Mouse (Mus musculus): ENCODE measurements at regions not wholly inside any gene's neighbourhood (a gene's known extent, or its start where the extent isn't known, plus 50 kb on each side); places are given as distances from the start of the nearest gene placed in this dataset.

DNA sequence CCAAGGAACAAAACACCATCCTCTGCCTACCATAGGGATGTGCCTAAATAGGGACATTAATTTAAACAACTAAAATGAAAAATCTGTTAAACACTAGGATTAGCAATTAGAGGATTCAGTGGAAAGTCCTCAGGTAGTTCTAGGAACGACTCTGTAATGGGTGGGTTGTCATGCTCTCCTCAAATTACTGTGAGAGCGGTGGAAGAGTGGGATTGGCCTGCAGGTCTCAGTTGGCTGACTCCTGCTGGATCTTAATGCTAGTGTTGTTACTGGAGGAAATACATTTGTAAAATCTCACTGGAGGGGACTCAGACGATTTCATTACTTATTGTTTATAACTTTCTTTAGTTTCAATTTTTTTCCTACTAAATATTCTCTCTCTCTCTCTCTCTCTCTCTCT is 525.6 kb upstream of the 4930452B06Rik start:
- DNase-seq (ENCODE audit: low spot score): no peak

DNA sequence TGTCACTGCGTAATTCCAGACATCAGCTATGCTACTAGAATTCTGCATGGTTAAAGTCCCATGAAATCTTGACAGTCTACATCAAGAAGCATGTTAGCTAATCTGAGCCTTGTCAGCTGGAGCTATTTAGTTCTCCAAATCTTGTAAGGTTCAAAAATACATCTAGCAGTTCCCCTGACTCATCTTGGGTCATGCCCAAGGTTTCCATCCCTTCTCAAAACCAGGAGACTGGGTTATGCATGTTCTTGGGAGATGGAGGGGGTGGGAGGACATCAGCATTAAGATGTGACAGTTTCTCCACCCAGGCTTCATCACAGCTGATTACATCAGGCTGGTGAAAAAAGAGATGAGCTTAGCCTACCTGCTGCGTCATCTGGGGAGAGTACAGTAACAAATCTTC is 495.3 kb upstream of the 4930452B06Rik start:
- DNase-seq (ENCODE audit: low spot score): no peak

DNA sequence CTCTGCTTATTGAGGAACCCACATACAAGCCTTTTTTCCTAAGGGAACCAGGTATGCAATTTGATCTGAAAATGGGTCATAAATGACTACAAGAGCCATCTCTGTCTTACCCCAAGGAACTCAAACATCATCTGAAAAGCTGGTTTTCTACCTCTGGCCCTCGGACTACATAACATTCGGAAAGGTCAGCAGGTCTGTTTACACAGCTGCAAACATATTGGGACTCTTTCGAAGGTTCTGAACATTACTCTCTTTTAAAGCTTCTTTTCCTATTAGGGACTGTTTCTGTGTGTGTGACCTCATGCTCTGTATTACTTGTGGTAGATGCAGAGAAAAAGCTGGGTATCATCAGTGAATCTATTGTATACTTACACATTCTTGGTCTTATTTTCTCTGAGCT is 491.9 kb upstream of the 4930452B06Rik start:
- no peak for DNase-seq (ENCODE audit: low spot score)

DNA sequence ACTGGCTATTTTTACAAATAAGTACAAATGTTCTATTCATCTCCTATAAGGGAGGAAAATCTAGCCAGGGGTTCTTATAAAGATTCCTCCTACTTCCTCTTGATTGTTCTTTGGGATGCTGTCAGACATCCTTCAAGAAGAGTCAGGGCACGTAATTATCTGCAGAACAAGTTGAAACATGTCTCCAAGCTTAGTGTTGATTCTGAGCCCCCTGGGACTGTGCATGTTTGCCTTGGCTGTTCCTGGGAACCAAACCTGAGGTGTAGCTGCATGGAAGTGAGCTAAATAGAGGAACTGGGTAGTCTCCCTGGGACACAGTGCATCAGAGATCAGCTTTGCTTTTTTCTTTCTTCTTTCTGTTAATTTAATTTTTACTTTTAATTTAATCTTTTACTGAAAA is 484.8 kb upstream of the 4930452B06Rik start:
- DNase-seq (ENCODE audit: low spot score): no peak

DNA sequence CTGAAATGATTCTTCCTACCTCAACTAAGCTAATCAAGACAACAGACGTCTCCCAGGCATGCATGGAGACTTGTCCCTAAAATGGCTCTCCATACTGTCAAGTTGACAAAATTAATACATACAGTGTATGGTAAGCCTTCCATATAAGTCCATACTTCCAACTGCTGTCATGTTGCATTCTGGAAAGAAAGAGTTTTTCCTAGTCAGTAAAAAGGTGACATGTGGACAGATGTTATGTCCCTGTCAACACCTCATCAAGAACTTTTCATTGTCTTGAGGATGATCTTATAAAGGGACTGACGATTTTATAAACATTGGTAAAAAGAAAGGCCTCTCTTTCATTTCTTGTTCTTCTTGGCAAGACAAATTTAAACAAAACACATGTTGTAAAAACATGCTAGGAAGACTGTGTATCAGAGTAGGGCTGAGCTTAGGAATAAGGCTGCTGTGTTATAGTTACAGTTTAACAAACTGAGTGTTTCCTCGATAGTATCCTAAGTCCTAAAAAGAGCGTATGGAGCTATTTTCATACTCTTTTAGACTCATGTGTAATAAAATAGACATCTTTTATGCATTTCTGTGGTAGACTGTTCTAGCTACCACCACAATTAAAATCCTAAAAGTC is 480.7 kb upstream of the 4930452B06Rik start:
- no peak for DNase-seq (ENCODE audit: low spot score)

DNA sequence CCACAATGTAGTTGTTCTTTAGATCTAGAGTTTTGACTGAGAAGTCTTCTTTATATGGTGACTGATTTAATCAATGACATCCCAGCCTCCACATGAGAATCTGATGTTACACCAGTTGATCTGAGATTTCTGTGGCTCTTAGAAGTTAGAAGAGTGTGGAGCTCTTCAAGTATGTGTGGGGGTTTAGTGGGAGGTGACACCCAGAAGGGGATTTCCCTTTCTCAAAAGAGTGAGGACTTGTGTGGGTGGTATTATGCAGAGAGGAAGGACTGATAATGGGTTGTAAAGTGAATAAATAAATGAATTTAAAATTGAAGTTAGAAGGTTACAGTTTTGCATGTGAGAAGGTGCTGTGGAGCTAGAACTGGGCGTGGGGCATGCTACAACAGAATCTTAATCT is 439.7 kb upstream of the 4930452B06Rik start:
- DNase-seq (ENCODE audit: low spot score): no peak

DNA sequence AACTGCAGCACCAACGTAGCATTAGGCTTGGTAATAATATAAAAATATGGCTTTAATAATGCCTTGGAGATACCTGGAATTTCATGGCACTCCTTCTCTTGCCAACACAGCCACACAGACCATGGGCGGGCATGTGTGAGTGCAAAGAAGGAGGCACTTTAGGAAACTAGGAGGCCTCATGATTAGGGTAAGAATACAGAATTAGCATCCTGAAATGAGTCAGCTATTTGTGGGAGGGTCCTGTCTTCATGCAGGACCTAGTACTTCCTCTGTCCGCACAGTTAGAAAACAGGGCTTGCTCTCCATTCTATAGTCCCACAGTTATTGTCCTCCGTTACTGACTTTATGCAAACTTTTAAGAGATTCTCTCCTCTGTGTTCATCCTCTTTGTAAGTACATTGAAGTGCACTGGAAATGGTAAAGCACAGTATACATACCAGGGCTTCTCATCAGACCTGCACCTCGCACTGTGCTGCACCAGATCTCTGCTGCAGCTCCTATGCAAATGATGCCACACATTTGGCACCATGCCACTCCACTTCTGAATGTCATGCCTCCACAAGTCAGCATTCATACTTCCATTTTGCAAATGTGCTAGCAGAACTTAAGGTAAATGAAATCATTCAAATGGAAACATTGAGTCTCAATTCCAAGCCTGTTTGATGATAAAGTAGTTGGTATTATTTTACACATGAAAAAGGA is 423.7 kb upstream of the 4930452B06Rik start:
- no peak for DNase-seq (ENCODE audit: low spot score)

DNA sequence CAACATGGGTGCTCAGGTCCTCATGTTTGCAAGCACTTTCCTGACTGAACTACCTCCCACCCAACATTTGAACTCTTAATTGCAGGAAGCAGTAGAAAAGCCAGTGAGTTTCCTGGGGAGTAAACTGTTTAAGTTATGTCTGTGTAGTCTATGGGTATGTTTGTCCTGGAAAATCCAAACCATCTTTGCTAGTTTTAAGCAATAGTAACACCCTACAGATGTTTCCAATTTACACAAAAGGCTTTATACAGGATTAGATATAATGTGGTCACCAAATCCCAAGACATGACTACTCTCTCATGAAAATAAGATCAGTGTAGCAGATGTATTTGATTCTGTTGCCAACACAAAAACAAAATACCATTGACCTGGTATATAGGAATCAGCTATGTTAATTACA is 421.1 kb upstream of the 4930452B06Rik start:
- no peak for DNase-seq (ENCODE audit: low spot score)

DNA sequence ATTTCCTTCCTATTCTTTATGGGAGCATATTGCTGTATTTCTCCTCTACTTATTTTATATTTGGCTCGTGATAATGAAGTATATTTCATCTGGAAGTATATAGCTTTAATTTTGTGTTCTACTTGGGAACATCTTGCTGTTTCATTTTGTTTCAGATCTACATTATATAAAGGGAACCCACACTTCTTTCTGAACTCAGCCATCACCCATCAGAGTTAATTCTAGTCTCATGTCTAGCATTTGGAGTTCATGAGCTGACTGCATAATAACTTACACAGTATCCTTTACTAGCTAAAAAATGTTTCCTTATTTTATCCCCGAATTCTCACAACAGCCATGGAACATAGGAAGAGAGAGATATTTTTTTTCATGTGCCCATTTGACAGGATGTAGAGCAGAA is 413.6 kb upstream of the 4930452B06Rik start:
- DNase-seq (ENCODE audit: low spot score): no peak

DNA sequence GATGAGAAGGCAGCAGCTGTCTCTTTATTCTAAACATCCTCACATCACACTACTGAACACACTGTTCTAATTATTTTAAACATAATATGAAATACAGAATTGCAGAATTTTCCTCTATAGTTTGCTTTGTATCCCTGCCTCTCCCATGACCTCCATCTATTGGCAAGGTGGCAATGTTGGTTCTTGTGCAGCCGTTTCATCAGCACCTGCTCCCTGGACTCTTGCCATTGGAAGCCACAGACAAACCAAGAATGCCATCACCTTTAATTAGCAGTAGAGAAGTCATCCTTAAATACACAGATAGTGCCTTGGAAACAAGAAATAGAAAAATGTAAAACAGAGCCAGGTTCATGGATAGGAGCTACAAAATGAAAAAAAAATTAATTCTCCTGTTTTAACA is 413.0 kb upstream of the 4930452B06Rik start:
- no peak for DNase-seq (ENCODE audit: low spot score)

DNA sequence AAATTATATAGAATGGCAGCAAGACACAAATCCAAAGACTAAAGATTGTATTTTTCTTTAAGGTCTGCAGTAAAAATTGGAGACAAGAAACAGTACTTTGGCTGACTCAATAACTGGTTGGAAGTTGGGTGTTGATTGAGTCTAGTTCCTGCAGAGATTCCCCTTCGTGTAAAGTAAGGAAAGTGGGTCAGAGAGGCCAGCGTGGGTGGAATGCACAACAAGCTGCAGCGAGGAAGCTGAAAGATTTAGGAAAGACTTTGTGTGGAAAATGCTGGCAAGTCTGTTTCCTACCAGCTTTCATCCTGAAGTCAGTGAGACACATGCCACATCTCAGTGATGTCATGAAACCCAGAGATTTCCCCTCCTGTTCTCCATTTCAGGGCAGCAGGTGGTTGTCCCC is 405.1 kb upstream of the 4930452B06Rik start:
- no peak for DNase-seq (ENCODE audit: low spot score)

DNA sequence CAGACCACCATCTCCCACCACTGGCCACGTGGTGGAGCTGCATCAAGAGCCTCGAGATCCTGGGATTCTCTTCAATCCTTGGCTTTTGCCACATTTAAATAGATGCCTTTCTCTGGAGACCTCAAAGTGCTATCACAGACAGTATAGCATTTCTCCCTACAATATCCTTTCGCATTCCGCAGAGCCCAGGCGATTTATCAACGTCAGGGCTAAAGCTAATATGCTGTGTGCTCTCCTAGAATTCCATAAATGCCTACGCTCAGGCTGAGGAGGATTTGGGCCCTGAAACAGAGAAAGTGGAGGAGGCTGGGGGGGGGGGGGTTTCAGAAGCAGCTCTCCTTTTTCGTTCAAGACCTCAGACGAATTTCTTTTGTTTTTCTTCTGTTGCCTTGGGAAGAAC is 394.0 kb upstream of the 4930452B06Rik start:
- no peak for DNase-seq (ENCODE audit: low spot score)

DNA sequence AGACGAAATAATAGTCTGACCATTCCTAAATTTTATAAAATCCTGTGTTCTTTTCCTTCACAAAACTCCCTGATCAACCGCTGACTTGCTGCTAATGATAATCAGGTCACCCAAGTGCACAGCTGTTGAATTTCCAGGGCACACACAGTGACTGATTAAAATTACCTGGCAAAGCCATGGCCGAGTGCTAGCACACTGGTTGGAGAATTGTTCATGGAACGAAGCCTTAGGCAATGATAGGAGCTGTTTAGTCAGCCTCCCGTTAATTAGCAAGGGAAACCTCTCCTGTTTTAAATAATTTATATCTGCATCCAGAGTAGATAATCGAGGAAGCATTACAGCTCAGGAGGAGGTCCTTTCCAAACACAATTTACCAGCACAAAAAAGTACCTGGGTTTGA is 362.8 kb upstream of the 4930452B06Rik start:
- DNase-seq (ENCODE audit: low spot score): no peak

DNA sequence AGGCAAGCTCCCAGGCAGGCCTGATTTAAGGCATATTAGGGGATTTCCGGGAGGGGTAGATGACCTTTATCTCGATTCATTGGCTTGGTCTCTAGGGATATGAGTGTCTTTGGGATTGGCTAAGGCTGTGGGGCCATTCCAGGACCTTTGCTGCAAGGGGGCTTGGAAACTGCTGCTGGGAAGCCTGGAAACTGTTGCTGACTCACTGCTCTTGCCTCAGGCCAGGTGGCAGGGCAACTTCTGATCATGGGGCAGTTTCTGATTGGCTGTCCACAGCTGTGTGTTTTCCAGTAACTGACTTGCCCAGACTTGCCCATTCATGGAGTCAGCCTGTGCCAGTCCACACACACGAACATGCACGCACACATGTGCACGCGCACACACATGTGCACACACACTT is 349.8 kb upstream of the 4930452B06Rik start:
- no peak for DNase-seq (ENCODE audit: low spot score)

DNA sequence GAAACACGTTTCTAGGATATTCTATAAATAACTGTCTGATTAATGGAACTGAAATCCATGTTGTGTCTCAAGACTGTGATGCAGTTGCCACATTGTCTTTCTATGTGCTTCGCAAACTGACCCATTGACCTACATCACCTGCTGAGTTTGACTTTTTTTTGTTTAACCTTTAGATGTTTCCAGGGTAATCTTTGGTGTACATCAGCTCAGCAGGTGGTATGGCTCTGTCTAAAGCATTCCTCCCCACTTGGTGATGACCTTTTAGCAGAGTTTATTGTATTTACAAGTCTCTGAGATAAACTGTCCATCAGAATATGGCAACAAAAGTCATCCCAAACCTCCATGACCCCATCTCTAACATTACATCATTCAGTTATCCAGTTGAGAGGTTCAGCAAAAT is 337.0 kb upstream of the 4930452B06Rik start:
- no peak for DNase-seq (ENCODE audit: low spot score)

DNA sequence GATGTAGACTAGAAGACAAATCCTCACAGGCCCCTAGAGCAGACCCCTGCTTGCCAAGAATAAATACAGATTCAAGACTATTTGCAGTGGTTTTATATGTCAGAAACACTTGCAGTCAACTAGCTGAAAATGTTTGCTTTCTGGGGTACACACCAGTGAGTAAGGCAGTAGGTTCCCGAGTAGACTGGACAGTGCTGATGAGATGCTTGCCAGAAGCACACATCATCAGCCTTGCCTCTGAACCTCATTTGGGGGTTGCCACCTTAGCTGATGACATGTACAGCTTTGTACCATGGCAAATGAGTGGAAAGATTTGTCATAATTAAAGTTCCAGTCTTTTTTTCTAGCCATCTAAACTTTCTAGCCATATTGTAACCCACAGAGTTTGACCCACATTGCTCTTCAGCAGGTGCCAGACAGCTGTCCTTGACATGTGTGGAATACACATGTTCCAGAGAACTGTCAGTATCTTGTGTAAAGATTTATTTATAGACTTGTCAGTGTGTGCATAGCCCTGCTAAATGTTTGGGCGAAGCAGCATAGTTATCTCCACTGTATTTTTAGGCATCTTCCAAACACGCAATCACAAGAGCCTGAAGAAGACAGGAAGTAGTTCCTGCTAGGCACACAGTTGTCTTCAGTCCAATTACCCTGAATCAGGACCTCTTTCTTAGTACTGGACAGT is 334.5 kb upstream of the 4930452B06Rik start:
- DNase-seq (ENCODE audit: low spot score): no peak

DNA sequence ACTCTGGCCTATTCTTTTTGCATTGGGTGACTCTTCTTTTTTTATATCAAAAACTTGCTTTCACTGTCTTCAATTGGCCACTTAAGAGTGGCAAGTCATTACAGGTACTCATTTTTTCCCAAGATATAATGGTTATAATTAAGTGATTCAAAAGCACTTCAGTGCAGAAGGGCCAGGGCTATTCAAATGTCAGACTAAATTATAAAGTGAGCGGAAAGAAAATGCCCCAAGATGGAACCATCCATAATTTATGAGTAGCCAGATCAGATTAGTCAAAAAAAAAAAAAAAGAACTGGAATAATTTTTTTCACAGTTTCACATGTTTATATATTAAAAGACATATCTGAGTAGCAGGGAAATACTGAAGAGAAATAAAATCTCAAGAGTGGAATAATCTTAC is 333.8 kb upstream of the 4930452B06Rik start:
- DNase-seq (ENCODE audit: low spot score): no peak

DNA sequence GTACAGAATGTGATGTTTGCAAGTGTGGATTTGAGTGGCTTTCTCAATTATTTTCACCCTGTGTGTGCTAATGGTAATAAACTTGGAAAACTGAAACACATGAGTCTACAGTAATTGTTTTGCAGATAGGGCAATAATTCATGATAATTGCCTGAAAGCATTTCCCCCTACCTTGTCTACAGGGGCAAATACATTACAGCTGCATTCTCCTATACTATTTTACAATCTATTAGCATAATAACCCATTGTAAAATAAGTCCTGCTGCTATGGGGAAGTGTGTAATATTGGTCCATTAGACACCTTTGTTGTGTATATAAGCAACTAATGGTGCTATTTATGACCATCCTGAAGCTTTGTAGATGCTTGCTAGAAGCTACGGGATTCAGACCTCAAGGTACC is 327.4 kb upstream of the 4930452B06Rik start:
- DNase-seq (ENCODE audit: low spot score): no peak

DNA sequence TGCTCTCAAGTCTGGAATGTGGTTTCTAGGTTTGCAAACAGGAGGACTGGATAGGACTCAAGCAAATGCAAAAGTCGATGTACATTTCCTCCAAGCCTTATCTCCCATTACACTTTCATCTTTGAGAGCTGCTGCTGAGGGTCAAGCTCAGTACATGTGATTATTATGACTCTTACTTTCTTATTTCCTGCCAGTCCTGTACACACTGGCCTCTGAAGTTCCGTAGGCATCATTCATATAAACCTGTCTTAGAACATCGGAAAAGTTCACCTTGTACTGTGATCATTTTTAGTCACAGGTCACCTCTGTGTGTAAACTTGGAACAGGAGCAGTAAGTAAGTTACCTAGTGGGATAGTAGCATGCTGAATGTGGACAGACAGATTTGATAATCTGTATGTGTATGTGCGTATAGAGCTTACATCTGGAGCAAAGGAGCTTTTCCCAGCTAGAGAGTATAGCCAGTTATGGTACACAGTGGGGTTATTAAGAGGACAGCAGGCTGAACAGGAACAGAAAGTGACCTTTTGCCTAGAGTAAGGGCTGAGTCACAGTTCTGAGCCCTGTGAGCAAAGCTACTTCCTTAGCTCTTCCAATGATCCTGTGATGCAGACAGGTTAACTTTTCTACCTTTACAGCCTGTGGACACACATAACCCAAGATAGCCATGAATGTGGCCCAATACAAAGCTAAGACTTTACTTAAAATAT is 319.2 kb upstream of the 4930452B06Rik start:
- DNase-seq (ENCODE audit: low spot score): no peak

DNA sequence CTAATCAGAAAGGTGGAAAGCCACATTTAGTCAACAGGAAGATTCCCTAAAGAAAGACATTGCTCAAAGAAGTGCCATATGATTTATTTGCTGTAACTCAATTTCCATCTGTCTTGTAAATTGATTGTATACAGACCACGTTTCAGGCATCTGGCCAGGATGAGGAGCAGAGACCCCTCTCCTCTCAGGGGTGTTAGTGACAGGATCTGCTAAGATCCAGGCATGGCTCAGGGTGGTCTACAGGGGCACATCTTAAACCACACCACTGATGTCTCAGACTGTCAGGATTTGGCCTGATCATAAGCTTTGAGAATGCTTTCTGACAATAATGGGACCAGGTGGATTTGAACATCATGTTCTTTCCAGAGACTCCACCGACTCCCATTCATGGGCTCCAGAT is 295.5 kb upstream of the 4930452B06Rik start:
- DNase-seq (ENCODE audit: low spot score): no peak

DNA sequence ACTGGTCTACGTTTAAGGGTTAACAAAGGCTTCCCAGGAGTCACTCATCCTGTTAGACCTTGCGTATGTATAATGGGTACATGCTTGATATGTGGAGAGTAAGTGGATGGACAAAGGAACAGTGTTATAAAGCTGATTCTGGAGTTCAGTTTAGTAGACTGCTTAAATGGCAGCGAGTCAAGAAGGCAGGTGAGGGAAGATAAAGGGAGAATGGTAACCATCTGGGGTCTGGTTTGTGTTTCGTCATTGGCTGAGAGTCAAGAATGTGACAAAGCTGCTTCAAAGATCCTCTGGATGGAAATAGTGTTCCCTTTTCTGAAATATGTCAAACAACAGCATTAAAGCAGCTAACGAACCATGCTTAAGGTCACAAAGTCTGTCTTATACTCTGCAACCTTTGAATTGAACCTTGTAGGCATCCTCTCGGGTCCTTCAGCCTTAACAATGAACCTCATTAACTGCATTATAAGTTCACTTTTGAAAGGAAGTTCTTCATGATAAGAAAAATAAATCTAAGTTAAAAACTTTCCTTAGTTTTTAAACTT is 286.9 kb upstream of the 4930452B06Rik start:
- DNase-seq (ENCODE audit: low spot score): no peak

DNA sequence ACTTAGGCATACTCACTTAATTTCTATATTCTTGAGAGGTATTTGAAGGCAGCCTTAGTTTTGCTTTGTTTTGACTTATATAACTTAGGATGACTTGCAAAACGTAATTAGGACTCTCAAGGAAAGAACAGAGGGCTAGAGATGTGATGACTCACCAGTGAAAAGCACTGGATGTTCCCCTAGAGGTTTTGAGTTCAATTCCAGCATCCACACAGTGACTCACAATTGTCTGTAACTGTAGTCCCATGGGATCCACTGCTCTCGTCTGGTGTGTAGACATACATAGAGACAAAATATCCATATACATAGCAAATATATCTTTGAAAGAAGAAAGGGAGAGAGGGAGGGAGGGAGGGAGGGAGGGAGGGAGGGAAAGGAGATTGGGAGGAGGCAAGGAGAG is 282.7 kb upstream of the 4930452B06Rik start:
- no peak for DNase-seq (ENCODE audit: low spot score)

Data from yolk sac, embryonic 10.5 days (tissue).